Mouse (Mus musculus): ENCODE results near the gene Fam69b.

The Fam69b gene

GRCm38 (mm10) chr2:26626081-26626480 lies 2.2 kb upstream of the Fam69b start:
- no peak for DNase-seq (ENCODE audit: extremely low spot score)

- DNase-seq (ENCODE audit: extremely low spot score), result peak; percentile 55
Observed at GRCm38 (mm10) chr2:26628792-26629437, 658 bp downstream of the Fam69b start.

DNA sequence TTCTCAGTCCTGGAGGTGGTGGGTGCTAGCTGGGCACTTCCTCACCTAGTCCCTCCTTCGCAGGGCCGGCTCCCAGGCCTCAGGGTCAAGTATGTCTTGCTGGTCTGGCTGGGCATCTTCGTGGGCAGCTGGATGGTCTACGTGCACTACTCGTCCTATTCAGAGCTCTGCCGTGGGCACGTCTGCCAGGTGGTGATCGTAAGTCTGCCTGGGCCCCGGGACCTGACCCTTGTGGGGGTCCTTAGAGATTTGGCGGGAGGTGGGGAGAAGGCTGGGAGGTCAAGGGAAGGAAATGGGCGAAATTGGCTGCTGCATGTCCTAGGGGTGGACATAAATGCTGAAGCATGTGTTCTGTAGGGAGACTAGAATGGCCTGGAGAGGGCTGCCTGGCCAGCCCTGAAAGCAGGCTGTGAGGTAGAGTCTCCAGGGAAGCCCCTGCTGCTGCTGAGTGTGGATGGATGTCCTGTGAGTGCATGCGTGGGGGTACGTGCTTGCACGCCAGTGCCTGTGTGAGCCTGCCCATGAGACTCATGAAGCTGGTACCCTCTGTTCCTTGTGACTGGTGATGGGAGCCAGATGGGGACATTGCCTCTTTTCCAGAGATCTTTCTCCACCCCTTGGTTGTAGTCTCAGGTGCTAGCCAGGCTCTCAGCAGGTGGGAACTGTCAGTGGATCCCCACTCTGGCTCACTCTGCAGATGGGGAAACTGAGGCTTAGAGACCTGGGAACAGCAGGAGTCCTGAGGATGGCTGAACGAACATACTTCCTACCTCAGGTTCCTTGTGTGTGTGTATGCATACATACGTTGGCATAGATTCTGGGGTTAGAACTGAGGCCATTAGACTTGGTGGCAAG lies 4.5 kb downstream of the Fam69b start:
- DNase-seq (ENCODE audit: extremely low spot score), result no peak

GRCm38 (mm10) chr2:26633953-26634530 lies 5.8 kb downstream of the Fam69b start:
- no peak for DNase-seq (ENCODE audit: extremely low spot score)

- DNase-seq (ENCODE audit: extremely low spot score), result peak; percentile 55
Observed at GRCm38 (mm10) chr2:26634629-26635488, 6.6 kb downstream of the Fam69b start.

DNA sequence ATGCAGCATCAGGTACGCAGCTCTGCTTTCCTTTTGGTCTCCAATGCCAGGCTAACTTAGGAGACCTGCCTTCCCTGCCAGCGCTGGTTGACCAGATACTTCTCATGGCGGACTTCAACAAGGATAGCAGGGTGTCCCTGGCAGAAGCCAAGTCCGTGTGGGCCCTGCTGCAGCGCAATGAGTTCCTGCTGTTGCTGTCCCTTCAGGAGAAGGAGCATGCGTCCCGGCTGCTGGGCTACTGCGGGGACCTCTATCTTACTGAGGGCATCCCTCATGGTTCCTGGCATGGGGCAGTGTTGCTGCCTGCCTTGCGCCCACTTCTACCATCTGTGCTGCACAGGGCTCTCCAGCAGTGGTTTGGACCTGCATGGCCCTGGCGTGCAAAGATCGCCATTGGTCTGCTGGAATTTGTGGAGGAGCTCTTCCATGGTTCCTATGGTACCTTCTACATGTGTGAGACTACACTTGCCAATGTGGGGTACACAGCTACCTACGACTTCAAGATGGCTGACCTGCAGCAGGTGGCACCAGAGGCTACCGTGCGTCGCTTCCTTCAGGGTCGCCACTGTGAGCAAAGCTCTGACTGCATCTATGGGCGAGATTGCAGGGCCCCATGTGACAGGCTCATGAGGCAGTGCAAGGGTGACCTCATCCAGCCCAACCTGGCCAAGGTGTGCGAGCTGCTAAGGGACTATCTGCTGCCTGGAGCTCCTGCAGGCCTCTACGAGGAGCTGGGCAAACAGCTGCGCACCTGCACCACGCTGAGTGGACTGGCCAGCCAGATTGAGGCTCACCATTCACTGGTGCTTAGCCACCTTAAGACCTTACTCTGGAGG lies 7.5 kb downstream of the Fam69b start:
- peak; percentile 46 for DNase-seq (ENCODE audit: extremely low spot score)

DNA sequence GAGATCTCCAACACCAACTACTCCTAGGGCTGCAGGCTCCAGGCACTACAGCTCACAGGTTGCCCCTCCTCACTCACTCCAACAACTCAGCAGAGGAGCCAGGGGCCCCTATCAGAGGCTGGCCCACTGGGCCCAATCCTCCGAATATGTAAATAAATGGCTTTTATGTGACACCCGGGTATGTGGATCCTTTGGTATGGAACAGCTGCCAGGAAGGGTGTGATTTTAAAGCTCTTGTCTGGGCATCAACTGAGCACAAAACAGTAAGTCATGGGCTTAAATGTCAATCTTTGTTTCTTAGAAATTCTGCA lies 8.0 kb downstream of the Fam69b start:
- DNase-seq (ENCODE audit: extremely low spot score), result no peak

DNA sequence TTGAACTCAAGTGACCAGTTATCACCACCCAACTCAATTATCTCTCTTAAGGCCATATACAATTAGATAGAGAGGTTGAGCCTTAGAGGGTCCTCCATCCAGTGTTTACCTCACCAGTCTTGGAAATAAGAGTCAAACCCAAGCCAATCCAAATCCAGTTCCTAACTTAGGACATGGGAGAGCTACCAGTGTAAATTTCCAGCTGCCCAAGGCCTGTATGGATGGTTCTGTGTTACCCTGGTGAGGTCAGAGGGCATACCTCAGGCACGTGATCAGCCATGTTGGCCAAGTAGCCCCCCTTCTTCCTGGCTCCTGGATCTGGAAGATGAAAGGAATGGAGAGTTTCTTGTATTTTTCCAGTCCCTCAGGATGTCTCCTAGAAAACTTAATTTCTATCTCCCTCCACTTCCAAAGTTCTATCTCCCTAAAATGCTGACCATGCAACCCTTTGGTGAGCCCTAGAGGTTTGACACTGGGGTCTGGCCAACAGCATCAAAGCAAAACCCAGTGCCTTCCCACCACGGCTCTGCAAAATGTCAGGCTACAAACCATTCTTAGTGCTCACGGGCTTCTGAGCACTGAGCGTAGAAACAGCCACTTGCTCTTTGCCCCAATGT lies 9.2 kb downstream of the Fam69b start:
- DNase-seq (ENCODE audit: extremely low spot score), result no peak

GRCm38 (mm10) chr2:26638039-26638438 lies 9.8 kb downstream of the Fam69b start:
- no peak for DNase-seq (ENCODE audit: extremely low spot score)

GRCm38 (mm10) chr2:26638572-26638971 lies 10.3 kb downstream of the Fam69b start:
- no peak for DNase-seq (ENCODE audit: extremely low spot score)

DNA sequence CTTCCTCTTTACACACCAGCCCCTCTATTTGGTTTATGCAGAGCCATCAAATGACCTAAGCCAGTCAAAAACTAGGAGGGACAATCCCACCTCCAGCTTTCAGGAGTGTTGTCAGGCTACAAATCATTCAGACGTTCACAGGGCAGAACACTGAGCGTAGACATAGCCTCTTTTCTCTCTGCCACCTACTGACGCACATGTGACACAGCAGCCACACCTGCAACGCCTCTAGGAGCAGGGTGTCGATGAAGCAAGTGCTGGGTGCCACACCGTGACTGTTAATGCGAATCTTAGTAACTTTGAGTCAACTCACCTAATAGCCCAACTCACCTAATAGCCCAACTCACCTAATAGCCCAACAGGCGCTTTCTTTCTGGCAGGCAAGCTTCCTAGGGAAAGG lies 10.8 kb downstream of the Fam69b start:
- DNase-seq (ENCODE audit: extremely low spot score), result peak; percentile 51

GRCm38 (mm10) chr2:26639838-26640830 lies 11.9 kb downstream of the Fam69b start:
- peak; percentile 98 for DNase-seq (ENCODE audit: extremely low spot score)

DNA sequence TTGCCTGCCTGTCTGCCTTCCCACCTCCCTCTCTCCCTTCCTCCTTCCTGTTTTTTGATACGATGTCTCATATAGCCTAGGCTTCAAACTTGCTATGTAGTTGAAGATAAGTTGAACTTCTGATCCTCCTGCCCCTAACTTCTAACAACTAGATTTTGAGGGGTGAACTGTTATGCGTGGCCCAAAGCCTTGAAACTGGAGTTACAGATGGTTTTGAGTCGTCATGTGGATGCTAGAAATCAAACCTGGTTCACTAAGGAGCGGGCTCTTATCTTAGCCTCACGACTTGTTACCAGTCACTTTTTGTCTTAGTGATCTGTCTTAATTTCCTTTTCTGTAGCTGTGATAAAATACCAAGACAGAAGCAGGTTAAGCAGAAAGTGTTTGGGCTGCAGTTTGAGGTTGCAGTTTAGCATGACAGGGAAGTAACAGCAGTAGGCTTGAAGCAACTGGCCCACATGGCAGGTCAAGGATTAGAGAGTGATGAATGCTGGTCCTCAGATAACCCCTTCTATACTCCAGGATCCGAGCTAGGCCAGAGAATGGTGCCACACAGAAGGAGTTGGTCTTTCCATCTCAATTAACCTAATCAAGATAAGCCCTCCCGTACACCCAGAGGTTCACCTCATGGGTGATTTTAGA lies 12.9 kb downstream of the Fam69b start:
- DNase-seq (ENCODE audit: extremely low spot score), result no peak

DNA sequence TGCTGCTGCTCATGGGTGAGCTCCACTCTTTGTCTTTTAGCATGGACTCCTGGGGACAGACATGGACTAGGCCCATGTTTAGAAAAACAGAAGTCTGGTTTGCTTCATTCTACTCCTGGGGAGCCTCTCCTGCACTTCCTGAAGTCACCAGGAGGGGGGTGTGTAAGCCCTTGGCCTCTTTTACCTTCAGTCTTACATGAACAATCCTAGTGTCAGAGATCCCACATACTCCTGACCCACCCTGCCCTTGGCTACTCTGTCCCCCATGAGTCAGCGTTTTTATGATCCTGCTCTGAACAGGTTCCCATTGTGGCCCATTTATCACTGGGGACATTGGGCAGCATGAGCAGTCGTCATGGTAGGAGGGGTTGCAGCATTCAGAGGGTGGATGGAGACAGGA lies 15.7 kb downstream of the Fam69b start:
- no peak for DNase-seq (ENCODE audit: extremely low spot score)

GRCm38 (mm10) chr2:26646643-26647293 lies 18.5 kb downstream of the Fam69b start:
- peak; percentile 91 for DNase-seq (ENCODE audit: extremely low spot score)

DNA sequence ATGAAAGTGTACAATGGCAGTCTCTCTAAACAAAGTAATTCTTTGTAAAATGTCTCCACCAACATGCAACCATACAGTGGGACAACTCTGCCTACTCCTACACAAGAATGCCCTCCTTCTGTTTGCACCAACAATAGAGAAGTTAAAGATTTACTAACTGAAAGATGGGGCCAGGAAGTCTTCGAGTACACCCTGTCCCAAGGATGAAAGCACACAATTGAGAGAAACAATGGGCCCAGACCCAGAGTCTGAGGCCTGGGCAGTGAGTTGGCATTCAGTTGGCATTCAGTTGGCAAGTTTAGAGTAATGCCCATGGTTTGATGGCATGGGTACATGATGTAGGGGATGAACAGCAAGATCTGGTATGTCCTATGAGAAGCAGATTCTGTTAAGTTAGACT lies 26.4 kb downstream of the Fam69b start:
- no peak for DNase-seq (ENCODE audit: extremely low spot score)

DNA sequence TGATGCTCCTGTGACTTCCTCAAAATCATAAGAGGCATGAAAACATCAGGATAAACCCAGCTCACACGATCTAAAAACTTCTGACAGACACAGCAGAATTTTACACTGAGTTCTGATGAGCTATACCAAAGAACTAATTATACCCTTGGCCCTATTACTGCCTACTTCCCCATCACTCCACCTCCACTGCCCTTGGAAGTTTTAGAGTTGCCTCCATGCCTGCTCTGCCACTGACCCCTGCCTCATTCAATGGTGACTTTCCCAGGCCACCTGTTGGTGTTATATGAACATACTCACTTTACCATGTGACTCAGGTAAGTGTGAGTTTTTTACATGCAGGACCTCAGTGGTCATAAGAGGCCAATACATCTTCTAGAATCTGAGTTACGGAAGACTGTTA lies 29.2 kb downstream of the Fam69b start:
- no peak for DNase-seq (ENCODE audit: extremely low spot score)

DNA sequence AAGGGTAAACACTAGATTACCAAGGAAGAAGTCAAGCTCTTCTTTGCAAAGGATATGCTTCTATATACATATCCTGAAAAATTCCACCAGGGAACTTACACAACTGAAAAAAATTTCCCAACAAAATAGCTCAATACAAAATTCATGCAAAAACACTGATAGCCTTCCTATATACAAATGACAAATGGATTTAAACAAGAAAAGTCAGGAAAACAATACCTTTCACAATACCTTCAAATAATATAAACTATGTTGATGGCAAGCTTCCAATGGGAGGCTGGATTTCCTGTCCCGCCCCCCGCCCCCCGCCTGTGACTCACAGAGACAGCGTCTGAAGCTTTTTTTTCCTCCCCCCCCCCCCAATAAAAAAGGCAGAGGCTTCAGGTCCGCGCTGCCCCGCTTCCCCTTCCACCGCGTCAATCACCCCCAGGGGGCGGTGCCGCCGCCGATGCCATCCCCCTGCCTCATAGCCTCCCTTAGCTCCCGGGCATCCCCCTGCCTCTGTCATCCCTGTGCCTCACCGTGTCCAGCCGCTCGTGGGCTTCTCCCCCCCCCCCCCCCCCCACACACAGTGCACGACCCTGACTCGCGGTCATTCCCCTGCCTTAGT lies 33.0 kb downstream of the Fam69b start:
- DNase-seq (ENCODE audit: extremely low spot score), result no peak

All from embryo, embryonic 9.5 days (tissue).